Mouse (Mus musculus): ENCODE results near the gene Elf2. TPM values are rescaled to one million over a fixed set of nuclear protein-coding genes. Genes with fewer than 3 reads are reported as not detected.
A peak's percentile ranks its signal among the peaks of the same experiment; 100 is the strongest.

Gene Elf2
- 10 to 100 TPM; 37.1 to 42.6 TPM for total RNA-seq (2021)

- intact Hi-C loops (cut with DNase I): no loop called here
- DNase-seq: peak; percentile 84
These were observed at the start of gene Elf2 for GRCm38 (mm10) chr3:51340552-51341267. Gene Elf2, minus strand, starts transcription at chr3:51340663.

GRCm38 (mm10) chr3:51388904-51389303 lies 48.4 kb upstream of the Elf2 start:
- no peak for DNase-seq
- intact Hi-C loops (cut with DNase I): no loop called here

GRCm38 (mm10) chr3:51387868-51388381 lies 47.5 kb upstream of the Elf2 start:
- intact Hi-C loops (cut with DNase I): no loop called here
- DNase-seq: peak; percentile 56

- DNase-seq: no peak
- intact Hi-C loops (cut with DNase I): no loop called here
These were observed 46.6 kb upstream of the Elf2 start for GRCm38 (mm10) chr3:51387134-51387451.

- intact Hi-C loops (cut with DNase I): no loop called here
- peak; percentile 51 for DNase-seq
These were observed 46.1 kb upstream of the Elf2 start for GRCm38 (mm10) chr3:51386441-51387133.

GRCm38 (mm10) chr3:51383409-51383808 lies 42.9 kb upstream of the Elf2 start:
- intact Hi-C loops (cut with DNase I): no loop called here
- peak; percentile 73 for DNase-seq

- intact Hi-C loops (cut with DNase I): no loop called here
- DNase-seq: no peak
These were observed 40.2 kb upstream of the Elf2 start for GRCm38 (mm10) chr3:51380660-51381014.

- intact Hi-C loops (cut with DNase I): no loop called here
These were observed 39.6 kb upstream of the Elf2 start for GRCm38 (mm10) chr3:51379786-51380659.

GRCm38 (mm10) chr3:51378665-51378946 lies 38.1 kb upstream of the Elf2 start:
- intact Hi-C loops (cut with DNase I): no loop called here
- DNase-seq: no peak

More at GRCm38 (mm10) chr3:51379786-51380659, 39.6 kb upstream of the Elf2 start:
- DNase-seq: no peak

DNA sequence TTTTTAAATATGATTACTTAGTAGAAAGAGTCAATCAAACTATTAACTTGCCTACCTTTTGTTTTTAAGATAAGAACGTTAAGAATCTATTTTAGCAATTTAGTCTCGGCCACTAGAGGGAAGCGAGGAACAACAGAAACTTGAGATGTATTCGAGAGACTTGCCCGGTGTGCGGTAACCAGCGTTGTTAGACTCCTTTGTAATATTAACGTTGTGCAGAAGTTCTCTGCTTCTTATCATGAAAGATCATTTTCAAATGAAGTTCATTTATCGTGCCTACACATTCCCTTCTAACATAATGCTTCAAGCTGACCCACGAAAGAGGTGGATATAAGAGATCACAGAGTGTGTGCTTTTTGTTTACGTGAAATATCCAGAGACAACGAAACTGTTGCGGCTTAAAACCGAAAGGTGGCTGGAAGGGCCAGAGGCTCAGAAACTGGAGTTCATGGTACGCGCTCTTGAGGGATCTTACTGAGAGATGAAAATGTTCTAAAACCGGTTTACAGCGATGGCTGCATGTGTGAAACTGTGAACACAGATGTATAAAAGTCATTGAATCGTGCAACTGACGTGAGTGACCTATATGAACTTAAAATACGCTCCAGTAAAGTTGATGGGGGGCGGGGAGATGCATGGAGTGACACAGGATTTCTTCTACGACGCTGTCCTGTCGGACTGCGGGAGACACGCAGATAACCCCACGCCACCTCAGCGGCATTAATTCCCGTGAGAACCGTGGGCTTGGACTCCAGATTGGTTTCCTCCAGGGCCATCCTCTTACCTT lies 37.6 kb upstream of the Elf2 start:
- intact Hi-C loops (cut with DNase I): no loop called here
- DNase-seq: no peak

- intact Hi-C loops (cut with DNase I): no loop called here
These were observed 35.1 kb upstream of the Elf2 start for GRCm38 (mm10) chr3:51375307-51376265.

DNA sequence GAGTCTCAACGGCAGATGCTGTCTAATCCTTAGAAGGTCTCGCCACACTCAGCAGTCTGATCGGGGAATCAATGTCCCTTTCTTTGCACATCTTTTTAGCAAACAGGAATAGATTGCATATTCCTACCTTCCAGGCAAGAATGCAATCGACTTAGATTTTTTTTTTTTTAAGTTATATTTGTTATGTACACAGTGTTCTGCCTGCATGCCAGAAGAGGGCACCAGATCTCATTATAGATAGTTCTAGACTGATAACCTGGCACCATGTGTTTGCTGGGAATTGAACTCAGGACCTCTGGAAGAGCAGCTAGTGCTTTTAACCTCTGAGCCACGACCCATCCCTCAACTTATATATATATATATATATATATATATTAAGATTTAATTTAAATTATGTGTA lies 33.1 kb upstream of the Elf2 start:
- intact Hi-C loops (cut with DNase I): no loop called here
- no peak for DNase-seq

More at GRCm38 (mm10) chr3:51375307-51376265, 35.1 kb upstream of the Elf2 start:
- DNase-seq: peak; percentile 56

DNA sequence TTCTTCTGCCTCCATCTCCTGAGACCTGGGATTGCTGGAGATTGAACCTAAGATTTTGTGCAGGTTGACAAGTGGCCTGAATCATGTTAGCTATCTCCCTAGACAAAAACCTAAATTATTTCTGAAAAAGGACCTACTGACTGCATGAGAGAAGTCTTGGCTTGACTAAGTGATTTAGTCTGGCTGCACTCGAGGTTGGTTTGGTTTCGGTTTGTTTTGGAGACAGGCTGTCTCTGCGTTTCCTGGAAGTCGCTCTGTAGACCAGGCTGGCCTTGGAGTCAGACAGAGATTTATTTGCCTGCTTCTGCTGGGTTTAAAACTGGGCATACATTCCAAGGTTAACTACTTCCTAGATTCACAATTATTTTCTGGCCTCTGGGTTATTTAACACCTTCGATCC lies 32.4 kb upstream of the Elf2 start:
- DNase-seq: no peak
- intact Hi-C loops (cut with DNase I): no loop called here

DNA sequence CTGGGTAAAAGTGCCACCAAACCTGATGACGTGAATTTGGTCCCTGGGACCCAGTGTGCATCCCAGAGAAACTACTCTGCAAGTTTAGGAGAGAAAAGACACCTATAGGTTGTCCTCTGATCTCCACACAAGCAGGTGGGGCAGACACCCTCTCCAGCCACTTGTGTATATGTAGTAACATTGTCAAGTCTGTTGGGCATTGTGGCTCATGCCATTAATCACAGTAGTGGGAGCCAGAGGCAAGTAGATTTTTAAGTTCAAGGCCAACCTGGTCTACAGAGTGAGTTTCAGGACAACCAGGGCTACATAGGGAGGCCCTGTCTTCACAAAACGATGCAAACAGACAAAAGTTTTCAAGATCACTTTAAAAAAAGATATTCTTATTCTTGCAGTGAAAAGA lies 31.4 kb upstream of the Elf2 start:
- intact Hi-C loops (cut with DNase I): no loop called here
- DNase-seq: no peak

DNA sequence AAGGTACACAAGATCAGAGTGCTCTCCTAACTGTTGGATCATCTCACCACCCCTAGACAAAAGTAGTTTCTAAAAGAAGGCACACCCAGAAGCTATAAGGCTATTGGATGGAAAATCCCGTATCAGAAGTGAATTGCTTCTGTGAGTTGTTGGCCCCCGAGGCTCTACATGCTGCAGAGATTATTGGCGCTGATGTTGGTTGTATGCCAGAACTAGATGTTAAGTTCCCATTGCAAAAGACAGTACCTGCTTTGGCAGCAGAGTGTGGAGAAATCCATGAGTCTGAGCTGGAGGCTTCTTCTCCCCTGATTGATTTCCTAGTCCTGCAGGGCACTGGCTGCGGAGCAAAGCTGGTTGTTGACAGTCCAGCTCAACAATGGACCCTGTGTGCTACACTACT lies 27.5 kb upstream of the Elf2 start:
- intact Hi-C loops (cut with DNase I): no loop called here
- DNase-seq: no peak

- intact Hi-C loops (cut with DNase I): no loop called here
- no peak for DNase-seq
These were observed 26.5 kb upstream of the Elf2 start for GRCm38 (mm10) chr3:51366926-51367325.

- no peak for DNase-seq
- intact Hi-C loops (cut with DNase I): no loop called here
These were observed 25.0 kb upstream of the Elf2 start for GRCm38 (mm10) chr3:51365517-51365882.

- intact Hi-C loops (cut with DNase I): no loop called here
- peak; percentile 81 for DNase-seq
These were observed 24.4 kb upstream of the Elf2 start for GRCm38 (mm10) chr3:51364703-51365516.

DNA sequence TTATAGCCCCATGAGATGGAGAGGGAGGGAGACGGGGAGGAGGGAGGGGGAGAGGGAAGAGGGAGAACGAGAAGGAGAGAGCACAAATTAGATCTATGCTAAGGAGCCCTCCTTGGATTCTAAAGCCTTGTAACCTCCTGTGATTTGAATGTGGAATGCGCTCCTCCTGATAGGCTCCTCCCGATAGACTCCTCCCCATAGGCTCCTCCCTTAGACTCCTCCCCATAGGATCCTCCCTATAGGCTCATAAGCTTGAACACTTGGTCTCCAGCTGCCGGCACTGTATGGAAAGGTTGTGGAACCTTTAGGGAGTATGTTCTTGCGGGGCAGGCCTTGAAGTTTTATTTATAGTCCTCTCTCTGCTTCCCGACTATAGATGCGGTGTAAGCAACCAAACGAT lies 20.6 kb upstream of the Elf2 start:
- intact Hi-C loops (cut with DNase I): loop anchor here (2.0 kb wide), 1 partner anchor 72 kb away; no protein-coding TSS in a partner anchor
- DNase-seq: no peak

Measured in left cerebral cortex, postnatal 4 days (tissue).